Mouse (Mus musculus) gastrocnemius, adult 18-20 months (tissue): ENCODE data around the gene Crhr2. TPM values are rescaled to one million over a fixed set of nuclear protein-coding genes. Genes with fewer than 3 reads are reported as not detected.
A peak's percentile ranks its signal among the peaks of the same experiment; 100 is the strongest.

Source experiments
- DNase-seq: peaks from one replicate; pipeline ENCODE4 v3.0.0; 2021; ENCODE audit warnings: low spot score
- total RNA-seq, 2 experiments: library from RNA; stranded (reverse); gene quantifications; 2 replicates each; pipeline ENCODE4 v1.2.3; 2021

Crhr2 gene
- total RNA-seq, 2 experiments from 2014 or later, result 17.6 to 26.5 TPM

GRCm38 (mm10) chr6:55126576-55126975, 6.2 kb downstream of the Crhr2 start:
- DNase-seq, result peak; percentile 50

- DNase-seq, result peak; percentile 60
Observed at GRCm38 (mm10) chr6:55123056-55123455, 9.8 kb downstream of the Crhr2 start.

GRCm38 (mm10) chr6:55117325-55118109, 15.3 kb downstream of the Crhr2 start:
- no peak for DNase-seq

- no peak for DNase-seq
Observed at GRCm38 (mm10) chr6:55108358-55108757, 24.5 kb downstream of the Crhr2 start.

GRCm38 (mm10) chr6:55098603-55099002, 34.2 kb downstream of the Crhr2 start:
- DNase-seq, result no peak

- no peak for DNase-seq
Observed at GRCm38 (mm10) chr6:55098030-55098429, 34.8 kb downstream of the Crhr2 start.

GRCm38 (mm10) chr6:55093431-55094146, 39.2 kb downstream of the Crhr2 start:
- DNase-seq, result no peak

GRCm38 (mm10) chr6:55091396-55091795, 41.4 kb downstream of the Crhr2 start:
- no peak for DNase-seq

- DNase-seq, result peak; percentile 47
Observed at GRCm38 (mm10) chr6:55090639-55091038, 42.2 kb downstream of the Crhr2 start.

GRCm38 (mm10) chr6:55087355-55087754, 45.5 kb downstream of the Crhr2 start:
- DNase-seq, result no peak

- DNase-seq, result no peak
Observed at GRCm38 (mm10) chr6:55082261-55083051, 50.4 kb downstream of the Crhr2 start.

- DNase-seq, result no peak
Observed at GRCm38 (mm10) chr6:55081379-55081778, 51.4 kb downstream of the Crhr2 start.

GRCm38 (mm10) chr6:55076561-55077255, 56.1 kb downstream of the Crhr2 start:
- no peak for DNase-seq

GRCm38 (mm10) chr6:55065903-55066302, 66.9 kb downstream of the Crhr2 start:
- no peak for DNase-seq

- no peak for DNase-seq
Observed at GRCm38 (mm10) chr6:55064477-55064827, 68.4 kb downstream of the Crhr2 start.

GRCm38 (mm10) chr6:55063793-55064476, 68.9 kb downstream of the Crhr2 start:
- DNase-seq, result no peak

- DNase-seq, result no peak
Observed at GRCm38 (mm10) chr6:55062200-55062599, 70.6 kb downstream of the Crhr2 start.

- DNase-seq, result no peak
Observed at GRCm38 (mm10) chr6:55061328-55061727, 71.5 kb downstream of the Crhr2 start.

GRCm38 (mm10) chr6:55060241-55060825, 72.5 kb downstream of the Crhr2 start:
- DNase-seq, result no peak

- DNase-seq, result no peak
Observed at GRCm38 (mm10) chr6:55057427-55057826, 75.4 kb downstream of the Crhr2 start.
